Mouse (Mus musculus) inflammation-experienced regulatory T-cells, adult 6 months (primary cell): ENCODE measurements around the gene Sh2d3c. TPM values are rescaled to one million over a fixed set of nuclear protein-coding genes. Genes with fewer than 3 reads are reported as not detected.
A peak's percentile ranks its signal among the peaks of the same experiment; 100 is the strongest.

ENCODE experiments used
- ATAC-seq: one replicate; pipeline ENCODE4 v1.8.0; 2017
- polyA plus RNA-seq, 3 experiments: library from polyadenylated mRNA; unstranded; fragments of 100-300 nt; shearing (Covaris generic); gene quantifications; one replicate each; pipeline ENCODE4 v1.2.1; 2017

The Sh2d3c gene
- polyA plus RNA-seq, 3 experiments from 2014 or later: 56.2 to 83.0 (median 61.4) TPM

DNA sequence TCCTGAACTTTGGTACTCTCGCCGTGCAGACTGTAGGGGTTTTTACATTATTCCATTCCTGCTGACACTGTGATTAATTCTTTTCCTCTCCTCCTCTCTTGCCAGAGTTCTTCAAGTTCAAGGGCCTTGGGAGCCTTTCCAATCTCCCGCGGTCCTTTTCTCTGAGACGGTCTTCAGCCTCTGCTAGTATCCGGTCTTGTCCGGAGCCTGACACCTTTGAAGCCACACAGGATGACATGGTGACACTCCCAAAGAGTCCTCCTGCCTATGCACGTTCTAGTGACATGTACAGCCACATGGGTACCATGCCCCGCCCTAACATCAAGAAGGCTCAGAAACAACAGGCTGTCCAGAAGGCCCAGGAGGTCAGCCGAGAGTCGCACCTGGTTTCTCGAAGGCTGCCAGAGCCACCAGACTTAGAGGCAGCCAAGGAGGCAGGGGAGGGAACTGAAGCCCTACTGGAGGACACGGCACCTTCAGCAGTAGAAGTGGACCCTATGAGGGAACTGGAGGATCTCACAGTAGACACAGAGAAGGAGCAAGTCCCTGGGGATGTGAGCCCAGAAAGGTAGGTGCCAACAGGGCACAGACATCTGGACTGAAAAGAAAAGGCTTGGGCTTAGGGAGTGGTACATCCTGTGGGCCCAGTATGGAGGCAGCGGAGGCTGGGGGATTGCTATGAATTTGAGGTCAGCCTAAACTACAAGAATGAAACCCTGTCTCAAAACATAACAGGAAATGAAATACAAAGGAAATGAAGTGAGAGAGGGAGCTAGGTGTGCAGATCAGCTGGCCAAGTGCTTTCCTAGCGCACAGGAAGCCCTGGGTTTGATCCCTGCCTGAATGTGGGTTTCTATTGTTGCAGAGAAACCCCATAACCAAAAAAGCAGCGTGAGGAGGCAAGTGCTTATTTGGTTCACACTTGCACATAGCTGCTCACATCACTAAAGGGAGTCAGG, 4.3 kb downstream of the Sh2d3c start:
- ATAC-seq: peak; percentile 68

DNA sequence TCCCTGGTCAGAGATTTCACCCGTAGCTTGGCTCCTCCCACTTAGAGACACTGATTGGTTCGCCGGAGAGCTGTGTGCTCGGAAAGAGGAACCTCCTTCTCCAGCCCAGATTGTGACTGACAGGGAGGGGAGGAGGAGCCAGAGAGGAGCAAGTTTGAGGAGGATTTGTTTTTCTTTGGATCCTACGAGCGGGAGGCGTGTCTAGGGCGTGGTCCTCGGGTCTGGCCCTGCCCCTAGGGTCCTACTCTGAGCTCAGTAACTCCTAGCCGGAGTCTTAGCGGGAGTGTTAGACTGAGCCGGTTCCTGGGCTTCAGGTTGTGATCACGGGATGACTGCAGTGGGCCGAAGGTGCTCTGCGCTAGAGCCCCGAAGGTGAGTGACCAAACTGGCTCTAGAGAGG, 6.6 kb downstream of the Sh2d3c start:
- ATAC-seq: no peak

DNA sequence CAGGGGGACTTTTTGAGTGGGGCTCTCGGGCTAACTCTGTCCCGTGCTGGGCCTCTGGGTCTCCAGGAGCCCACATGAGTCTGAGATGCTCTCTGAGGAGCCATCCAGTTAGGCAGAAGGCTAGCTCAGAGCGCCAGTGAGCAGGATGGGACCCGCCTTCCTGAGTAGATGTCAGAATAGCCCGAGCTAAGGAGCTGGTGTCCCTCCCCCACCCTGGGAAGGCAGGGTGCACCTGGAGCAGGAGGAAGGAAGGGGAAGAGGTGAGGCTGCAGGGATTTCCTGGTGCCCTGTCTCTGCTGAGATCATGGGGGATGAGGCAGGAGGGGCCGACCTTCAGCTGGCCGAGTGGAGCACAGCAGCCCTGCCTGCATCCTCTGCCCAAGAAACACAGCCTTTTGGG, 7.6 kb downstream of the Sh2d3c start:
- no peak for ATAC-seq

DNA sequence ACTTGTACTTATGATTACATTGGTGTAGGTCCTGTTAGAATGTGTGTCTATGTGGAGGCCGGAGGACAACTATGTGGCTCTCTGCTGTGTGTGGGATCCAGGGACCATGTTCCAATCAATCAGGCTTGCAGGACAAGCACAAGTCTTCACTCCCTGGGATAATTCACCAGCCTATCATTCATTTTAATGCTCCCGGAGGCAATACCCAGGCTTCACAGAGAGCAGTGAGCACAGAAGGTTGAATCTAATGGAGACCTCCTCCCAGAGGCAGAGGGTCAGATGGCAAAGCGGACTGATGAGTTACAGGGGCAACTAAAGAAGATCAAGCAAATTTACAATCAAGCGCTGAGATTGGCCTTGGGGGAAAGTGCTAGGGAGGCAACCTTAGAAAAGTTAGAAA, 8.7 kb downstream of the Sh2d3c start:
- ATAC-seq: no peak

DNA sequence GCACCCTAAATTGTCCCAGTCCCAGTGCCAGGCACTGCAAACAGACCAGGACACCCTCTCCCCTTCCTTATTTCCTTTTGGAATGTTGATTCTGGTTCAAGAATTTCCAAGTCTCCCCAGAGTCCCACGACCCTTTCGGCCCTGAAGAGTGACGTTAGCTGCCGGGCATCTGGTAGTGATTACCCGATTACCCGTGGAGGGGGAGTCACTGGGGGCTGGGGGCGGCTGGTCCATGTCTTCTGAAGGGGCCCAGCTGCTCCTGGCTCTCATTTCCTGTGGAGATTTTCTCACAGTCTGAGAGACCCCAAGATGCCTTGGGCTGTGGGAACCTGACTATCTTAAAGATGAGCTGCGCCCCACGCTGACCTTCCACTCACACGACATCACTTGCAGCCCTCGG, 10.0 kb downstream of the Sh2d3c start:
- no peak for ATAC-seq

DNA sequence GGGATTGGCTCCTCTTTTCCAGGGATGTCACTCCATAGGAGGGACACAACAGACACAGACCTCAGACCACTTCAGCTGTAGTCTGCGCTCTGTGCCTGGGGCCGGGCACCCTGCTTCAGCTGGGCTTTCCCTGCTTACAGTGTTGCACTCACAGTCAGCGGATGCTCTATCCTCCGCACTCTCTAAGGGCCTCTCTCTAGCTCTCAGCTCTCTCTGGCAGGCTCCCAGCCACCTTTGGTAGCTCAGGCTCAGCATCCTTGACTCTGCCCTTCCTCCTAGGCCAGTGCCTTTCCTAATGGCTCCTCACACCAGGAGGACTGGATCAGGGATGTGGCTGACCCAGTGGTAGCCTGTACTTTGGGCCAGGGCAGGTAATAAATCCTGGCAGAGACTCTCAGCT, 11.1 kb downstream of the Sh2d3c start:
- no peak for ATAC-seq

DNA sequence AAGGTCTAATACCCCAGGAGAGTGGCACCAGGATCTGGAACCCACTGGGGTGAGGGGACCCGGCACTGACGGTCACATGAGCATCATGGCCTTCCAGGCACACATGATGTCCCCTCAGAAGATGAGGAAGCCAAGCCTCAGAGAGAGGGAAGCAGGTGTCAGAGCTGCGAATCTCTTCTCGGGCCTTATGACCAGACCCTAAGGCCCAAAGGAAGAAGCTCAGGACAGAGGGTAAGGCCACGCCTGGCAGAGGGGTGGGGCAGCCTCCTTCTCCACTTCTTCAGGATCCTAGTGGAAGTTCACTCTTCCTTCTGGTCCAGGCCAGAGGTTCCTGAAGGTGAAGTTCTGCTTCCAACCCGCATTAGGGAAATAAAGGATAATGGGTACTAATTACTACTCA, 11.8 kb downstream of the Sh2d3c start:
- no peak for ATAC-seq

DNA sequence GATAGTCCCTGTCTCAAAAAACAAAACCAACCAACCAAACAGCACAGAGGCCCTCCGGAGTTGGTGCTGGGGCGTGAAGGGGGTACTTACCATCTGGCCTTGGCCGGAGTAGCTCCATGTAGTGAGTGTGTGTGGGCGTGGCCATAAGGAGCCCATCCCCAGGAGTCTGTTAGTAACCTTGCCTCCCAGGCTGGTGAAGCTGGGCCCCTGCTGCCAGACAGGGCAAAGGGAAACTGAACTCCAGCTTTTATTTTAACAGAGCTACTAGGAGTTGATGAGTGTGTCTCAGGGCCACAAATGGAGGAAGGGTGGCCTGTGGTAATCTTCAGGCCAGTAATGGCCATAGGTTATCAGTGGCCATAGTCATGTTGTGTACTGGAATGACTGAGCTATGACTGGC, 13.6 kb downstream of the Sh2d3c start:
- no peak for ATAC-seq

DNA sequence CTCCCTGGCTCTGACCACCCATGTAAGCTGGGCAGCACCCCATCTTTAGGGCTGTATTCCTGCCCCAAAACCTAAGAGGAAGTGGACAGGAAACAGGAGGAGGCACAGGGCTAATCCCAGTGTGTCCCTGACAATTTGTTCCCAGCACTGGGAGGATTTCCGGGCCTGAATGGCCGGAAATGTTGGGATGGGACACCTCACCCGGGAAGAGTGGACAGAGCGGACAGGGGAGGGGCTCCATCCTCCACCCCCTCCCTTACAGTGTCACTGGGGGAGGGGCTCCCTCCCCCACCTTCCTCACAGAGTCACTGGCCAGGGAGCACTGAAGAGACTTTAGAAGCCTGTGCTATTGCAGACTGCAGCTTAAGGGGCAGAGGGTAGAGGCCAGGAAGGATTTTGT, 14.1 kb downstream of the Sh2d3c start:
- ATAC-seq: no peak

DNA sequence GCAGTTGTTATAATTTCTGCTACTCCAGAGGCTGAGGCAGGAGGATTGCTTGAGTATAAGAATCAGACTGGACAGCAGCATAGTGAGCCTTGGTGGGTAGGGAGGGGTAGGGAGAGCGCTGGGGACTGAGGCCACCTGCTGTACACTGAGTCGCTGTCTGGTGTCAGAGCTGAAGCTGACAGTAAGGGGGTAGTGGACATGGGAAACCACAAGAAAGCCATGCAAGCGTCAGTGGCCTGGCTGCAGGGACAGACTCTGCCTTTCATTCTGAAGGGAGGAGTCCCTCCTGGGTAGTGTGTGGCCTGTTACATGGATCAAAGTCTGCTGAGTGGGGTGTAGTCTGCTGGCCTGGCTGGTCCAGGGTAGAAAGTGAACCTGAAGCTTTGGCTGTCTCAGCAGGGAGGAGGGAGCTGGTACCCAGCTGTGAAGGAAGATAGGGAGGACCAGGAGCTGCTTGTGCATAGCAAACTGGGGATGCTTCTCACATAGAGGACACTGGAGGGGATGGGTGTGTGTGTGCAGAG, 15.5 kb downstream of the Sh2d3c start:
- ATAC-seq: no peak

DNA sequence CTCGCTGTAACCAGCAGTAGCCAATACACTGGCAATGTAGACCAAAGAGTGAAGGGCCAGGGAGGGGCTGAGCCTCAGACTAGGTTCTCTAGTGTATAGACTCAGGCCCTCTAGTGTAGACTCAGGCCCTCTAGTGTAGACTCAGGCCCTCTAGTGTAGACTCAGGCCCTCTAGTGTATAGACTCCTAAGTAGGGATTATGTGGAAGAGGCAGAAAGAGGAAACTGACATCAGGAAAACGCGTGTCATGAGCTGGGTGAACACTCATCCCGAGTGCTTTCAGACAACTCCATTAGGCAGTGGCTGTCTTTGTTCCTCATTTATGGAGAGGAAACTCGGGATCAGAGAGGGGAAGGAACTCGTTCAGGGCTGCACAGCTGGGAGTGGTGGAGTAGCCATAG, 16.2 kb downstream of the Sh2d3c start:
- no peak for ATAC-seq

DNA sequence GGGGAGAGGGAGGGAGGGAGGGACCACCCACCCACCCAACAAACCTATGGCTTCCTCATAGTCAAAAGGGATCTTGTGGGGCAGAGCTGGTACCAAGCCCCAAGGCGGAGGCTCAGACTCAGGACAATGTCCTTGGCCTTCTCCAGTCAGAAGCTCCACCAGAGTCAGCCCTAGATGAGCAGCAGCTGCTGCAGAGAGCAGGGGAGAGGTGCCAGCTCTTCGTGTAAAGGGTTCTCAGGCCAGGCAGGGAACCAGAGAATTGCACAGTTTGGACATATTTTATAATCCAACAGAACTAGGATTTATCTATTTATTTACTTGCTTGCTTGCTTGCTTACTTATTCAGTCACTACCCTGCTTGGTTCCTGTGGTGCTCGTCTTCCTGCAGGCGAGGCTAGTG, 18.5 kb downstream of the Sh2d3c start:
- no peak for ATAC-seq

DNA sequence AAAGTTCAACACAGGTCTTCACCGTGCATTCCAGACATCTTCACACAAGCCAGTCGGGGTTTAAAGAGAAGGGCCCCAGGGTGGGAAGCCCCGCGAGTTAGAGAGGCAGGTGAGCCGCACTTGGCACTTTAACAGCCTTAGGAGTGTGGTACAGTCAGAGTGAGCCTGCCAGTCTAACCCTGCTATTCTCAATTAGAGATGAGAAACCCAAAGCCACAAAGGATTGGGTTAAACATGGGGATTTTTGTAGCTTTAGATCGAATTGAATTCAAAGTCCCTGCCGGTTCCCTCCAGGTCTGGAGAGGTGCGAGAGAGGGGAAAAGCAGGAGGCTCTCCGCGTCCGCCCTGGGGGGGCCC, 20.0 kb downstream of the Sh2d3c start, which contains the start of gene 6330409D20Rik:
Gene 6330409D20Rik, minus strand, starts transcription at position 101 of the 357 bp plus-strand sequence.
- no peak for ATAC-seq

DNA sequence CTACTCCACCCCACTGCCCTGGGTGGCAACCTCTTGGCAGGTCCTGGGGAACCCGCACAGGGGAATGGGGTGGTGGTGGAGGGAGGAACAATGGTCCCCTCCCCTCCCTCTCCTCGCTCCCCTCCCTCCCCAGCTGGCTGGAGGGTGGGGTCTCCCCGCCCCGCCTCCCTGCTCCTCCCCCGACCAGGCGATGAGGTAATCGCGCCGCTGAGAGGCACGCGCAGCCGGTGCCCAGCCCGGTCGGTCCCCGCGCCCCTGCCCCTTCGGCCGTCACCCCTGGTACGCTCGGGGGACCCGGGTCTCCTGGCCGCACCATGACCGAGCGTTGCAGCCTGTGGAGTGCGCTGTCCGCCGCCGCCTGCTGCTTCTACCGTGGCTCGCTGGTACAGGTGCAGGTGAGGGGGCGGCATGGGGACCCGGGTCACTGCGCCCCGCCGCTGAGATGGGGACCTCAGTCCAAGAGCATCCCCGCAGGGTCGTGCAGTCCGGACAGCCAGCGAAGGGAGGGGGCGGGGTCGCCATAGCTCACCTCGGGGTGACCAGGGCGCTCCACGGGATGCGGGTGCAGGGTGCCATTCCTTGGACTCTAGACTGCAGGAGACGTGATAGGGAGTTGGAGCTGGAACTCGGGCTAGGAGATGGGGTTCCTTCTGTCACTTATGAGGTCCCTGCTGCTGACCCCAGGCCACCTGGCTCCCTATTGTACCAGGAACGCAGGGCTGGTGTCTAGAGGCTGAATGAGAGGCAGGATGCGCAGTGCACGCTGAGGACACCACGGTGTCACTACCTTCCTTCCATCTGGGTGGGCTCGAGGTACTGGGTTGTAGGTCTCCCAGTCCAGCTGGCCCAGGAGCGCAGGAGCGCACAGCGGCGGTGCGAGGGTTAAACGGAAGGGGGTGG, 20.7 kb downstream of the Sh2d3c start:
- ATAC-seq: no peak

DNA sequence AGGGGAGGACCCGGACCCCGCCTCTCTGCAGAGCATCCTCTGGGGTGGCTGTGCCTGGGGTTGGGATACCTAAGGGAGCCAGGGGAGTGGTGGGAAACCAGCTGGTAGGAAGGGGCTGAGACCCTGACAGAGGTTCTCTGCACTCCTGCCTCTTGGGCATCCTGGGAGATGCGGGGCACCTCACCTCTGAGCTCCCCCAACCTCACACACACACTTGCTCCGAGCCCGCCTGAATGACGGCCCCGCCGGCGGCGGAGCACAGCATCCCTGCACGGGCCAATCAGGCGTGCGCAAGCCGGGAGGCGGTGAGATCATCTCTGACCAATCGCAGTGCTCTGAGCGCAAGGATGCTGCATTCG, 21.3 kb downstream of the Sh2d3c start:
- ATAC-seq: no peak

DNA sequence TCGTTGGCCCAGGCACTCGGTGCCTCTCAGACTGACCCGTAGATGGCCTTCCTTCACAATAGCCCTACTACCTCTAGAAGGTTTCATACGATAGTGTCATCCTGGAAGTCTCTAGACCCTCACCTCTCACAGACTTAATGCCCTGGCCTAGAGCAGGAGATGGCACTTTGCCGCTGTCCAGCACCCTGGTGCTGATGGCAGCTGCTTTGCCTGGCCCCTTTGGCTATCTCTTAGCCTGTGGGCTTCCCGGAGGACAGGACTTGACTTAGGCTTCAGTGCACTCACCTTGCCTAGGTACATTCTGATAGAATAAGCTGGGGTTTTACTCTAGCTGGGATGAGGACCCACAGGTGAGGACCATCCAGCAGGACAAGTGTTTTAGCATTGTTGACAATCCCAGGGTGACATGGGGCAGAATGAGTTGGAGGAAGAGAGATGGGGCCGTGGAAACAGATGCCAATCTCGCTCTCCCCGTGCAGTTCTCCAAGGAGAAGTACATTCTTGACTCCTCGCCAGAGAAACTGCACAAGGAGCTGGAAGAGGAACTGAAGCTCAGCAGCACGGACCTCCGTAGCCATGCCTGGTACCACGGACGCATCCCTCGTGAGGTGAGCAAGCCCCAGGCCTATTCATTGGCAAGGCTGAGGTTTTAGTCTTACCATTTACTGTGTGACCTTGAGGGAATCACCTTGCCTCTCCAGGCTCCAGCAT, 23.6 kb downstream of the Sh2d3c start:
- no peak for ATAC-seq

DNA sequence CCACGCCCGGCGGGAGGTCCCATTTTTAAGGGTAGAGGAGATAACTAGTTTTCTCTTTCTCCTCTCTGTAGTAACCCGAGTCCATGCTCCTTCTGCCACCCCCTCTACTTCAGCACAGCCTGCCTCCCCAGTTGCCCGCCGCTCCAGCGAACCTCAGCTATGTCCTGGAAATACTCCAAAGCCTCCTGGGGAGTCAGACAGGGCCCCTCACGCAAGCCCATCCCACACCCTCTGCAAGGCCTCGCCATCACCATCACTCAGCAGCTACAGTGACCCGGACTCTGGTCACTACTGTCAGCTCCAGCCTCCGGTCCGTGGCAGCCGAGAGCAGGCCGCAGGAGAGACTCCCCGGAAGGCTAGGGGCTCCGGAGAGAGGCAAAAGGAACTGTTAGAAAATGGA, 28.2 kb downstream of the Sh2d3c start:
- ATAC-seq: no peak

DNA sequence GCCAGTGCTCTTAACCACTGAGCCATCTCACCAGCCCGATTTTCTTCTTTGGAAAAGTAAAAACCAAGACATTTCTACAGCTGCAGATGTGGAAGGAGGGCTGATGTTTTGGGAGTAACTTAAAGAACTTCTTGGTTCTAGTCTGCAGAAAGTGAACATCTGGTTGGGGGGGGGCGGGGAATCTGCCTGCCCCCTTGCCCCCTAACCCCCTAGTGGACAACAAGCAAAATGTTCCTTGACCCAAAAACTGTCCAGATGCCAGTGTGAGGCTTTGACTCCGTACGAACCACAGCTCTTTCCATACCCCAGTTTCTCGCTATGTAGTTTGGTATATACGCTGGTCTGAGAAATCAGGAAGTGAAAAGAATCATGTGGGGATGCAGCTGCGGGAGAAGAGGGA, 29.3 kb downstream of the Sh2d3c start:
- ATAC-seq: no peak

DNA sequence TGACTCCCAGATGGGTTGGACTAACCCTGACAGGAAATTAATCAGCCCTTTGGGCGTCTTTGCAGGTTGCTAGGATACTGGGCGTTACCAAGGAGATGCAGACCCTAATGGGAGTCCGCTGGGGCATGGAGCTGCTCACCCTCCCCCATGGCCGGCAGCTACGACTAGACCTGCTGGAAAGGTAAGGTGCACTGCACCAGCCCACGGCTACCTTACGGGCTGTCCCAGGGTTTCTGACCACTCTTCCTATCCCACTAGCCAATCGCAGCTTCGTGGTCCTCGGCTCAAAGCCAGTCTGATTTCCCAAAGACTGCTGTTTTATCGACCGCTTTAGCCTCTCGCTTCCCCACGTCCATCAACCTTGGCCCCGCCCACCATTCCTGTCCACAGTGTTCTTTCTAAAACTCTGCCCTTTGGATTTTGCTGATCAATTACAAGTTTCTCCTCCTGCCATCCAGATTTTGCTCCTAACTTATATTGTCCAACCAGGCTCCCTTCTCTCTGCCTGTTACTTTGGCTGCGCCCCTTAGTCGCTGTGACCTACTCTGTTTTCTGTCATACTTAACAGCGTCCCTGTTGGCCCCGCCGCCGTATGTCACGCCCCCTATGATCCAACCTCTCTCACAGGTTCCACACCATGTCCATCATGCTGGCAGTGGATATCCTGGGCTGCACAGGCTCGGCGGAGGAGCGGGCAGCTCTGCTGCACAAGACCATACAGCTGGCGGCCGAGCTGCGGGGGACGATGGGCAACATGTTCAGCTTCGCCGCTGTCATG, 30.2 kb downstream of the Sh2d3c start:
- no peak for ATAC-seq

DNA sequence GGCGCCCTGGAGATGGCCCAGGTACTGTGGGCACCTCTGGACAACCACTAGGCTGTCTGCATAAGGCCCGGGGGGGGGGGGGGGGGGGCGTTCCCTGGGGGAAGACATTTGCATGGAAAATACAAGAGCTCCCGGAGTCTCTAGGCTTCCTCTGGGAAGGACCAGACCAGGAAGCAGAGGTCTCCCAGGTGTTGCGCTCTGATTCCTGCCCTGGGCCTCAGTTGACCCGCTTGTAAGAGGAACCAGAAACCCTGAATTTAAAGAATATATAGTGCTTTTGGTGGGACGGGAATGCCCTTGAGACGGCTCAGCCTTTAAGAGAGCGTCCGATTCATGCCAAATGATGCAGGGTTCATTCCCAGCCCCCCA, 30.8 kb downstream of the Sh2d3c start:
- ATAC-seq: no peak

DNA sequence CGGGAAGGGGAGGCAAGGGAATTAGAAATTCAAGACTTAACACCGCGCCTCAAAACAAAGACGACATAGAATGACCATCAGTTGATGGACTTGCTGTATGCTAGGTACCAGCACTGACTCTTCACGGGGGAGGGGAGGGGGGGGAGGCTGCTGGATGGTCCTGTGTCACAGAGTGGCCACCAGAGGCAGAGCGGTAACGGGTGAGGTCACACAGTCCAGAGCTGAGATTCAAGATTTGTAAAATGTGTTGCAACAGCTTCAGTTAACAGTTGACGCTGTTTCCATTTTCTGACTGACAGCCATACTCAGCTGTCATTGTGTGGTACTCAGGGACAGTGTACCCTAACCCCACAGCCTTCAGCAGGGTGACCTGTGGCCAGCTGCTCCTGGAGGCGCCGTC, 31.3 kb downstream of the Sh2d3c start:
- no peak for ATAC-seq

DNA sequence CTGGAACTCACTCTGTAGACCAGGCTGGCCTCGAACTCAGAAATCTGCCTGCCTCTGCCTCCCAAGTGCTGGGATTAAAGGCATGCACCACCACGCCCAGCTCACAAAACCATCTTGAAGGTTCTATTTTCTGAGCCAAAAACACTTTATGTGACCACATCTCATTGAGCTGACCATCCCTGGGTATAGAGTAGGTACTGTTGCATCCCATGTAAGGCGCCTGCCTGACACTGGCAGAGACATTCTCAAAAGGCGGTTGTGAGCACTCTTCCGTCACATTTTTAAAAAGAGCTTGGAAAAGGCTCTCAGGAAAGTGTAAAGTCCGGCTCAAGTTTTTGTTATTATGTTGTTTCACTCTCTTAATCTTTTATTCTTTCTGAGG, 35.8 kb downstream of the Sh2d3c start:
- ATAC-seq: no peak
